10 mouse cellular contexts compared by ENCODE assay signal in the genomic region with DNA sequence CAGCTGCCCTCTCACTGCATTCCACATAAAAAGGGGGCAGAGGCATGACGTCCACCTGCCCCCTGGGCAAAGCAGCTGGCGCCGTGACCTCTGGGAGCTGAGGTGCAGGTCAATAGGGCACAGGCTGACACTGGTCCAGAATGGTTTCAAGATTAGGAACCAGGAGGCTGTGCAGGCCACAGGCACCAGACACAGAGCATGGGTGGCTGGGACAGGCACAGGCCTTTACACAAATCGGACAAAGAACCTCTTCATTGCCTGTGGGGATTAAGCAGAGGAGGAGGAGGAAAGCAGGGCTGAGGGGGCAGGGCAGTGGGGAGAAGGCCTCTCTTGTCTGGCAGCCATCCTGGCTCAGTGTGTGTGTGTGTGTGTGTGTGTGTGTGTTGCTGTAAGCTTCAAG. TPM values are rescaled to one million over a fixed set of nuclear protein-coding genes. Genes with fewer than 3 reads are reported as not detected.
DNase-seq lines count a peak whose midpoint lies in the region; ATAC-seq lines count a peak whose summit lies in the region.
"Had no signal": no experiment of that assay in that cellular context is flagged by ENCODE, and none has a peak within 500 bp of the region (broad histone marks: within the 10 kb centered on the region; RNA-seq: fewer than 3 reads in every experiment).

No protein-coding gene starts in this region.

- DNase-seq in heart, adult 18-20 months: no peak
- peak; percentile 54 for DNase-seq in embryo, embryonic 10 days (ENCODE audit: low spot score)
- peak; percentile 65 for DNase-seq in midbrain, embryonic 10.5 days (ENCODE audit: low spot score)
- no peak for DNase-seq in adrenal gland, adult 18-20 months (ENCODE audit: low spot score in 2 of 2)
- DNase-seq: thymus, postnatal 4 days had no signal

- no peaks in the 10 kb centered on the region for H3K27me3 ChIP-seq in heart, embryonic 11.5 days (ENCODE audit: control insufficient read depth, insufficient read depth, low read length)
- H3K27me3 ChIP-seq in hindbrain, embryonic 12.5 days: no peaks in the 10 kb centered on the region
- H3K27me3 ChIP-seq in midbrain, embryonic 10.5 days (ENCODE audit: low read depth, poor library complexity, severe bottlenecking): no peaks in the 10 kb centered on the region
- H3K27me3 ChIP-seq: heart, embryonic 15.5 days had no signal

- no peak for ATAC-seq in heart, embryonic 11.5 days (replicated peaks; ENCODE audit: insufficient number of reproducible peaks, low FRiP score, low TSS enrichment)
- ATAC-seq in hindbrain, embryonic 12.5 days (ENCODE audit: low FRiP score): 0 out of 2 replicates have a peak, but pooled peaks have one; percentile 50
- no peak for ATAC-seq in inflammation-experienced regulatory T-cells, adult 6 months
- ATAC-seq in erythroid progenitor cell, adult 5-6 weeks (replicated peaks; ENCODE audit: low FRiP score, poor library complexity, severe bottlenecking): no peak

- no peaks in the 10 kb centered on the region for H3K9me3 ChIP-seq in heart, embryonic 11.5 days (replicated peaks; ENCODE audit: control insufficient read depth, low read length)
- H3K9me3 ChIP-seq in hindbrain, embryonic 12.5 days (replicated peaks): no peaks in the 10 kb centered on the region
- H3K9me3 ChIP-seq in midbrain, embryonic 10.5 days (replicated peaks): no peaks in the 10 kb centered on the region
- H3K9me3 ChIP-seq: heart, embryonic 15.5 days had no signal

- no peak overlapping the region for H3K4me3 ChIP-seq in heart, embryonic 11.5 days (ENCODE audit: low read depth, low read length)
- no peak overlapping the region for H3K4me3 ChIP-seq in hindbrain, embryonic 12.5 days
- H3K4me3 ChIP-seq in midbrain, embryonic 10.5 days: no peak overlapping the region
- H3K4me3 ChIP-seq: heart, embryonic 15.5 days had no signal

- H3K4me1 ChIP-seq in heart, embryonic 11.5 days (ENCODE audit: control insufficient read depth, insufficient read depth, low read length): peaks cover 4% of the 10 kb centered on the region
- H3K4me1 ChIP-seq in hindbrain, embryonic 12.5 days: peaks cover 9% of the 10 kb centered on the region
- peaks cover 26% of the 10 kb centered on the region for H3K4me1 ChIP-seq in midbrain, embryonic 10.5 days

- H3K27ac ChIP-seq in heart, embryonic 11.5 days (ENCODE audit: low read depth, low read length): peak overlapping the region; percentile 36; the same call in 1 of the 2 replicates
- no peak overlapping the region for H3K27ac ChIP-seq in hindbrain, embryonic 12.5 days
- peak overlapping the region; percentile 85 for H3K27ac ChIP-seq in midbrain, embryonic 10.5 days (replicated peaks)
- H3K27ac ChIP-seq: heart, embryonic 15.5 days had no signal

- H3K36me3 ChIP-seq in heart, embryonic 11.5 days (ENCODE audit: control insufficient read depth, insufficient read depth, low read length): no peaks in the 10 kb centered on the region
- peaks cover 21% of the 10 kb centered on the region for H3K36me3 ChIP-seq in hindbrain, embryonic 12.5 days
- peaks cover 57% of the 10 kb centered on the region for H3K36me3 ChIP-seq in midbrain, embryonic 10.5 days
- H3K36me3 ChIP-seq: heart, embryonic 15.5 days had no signal

- H3K9ac ChIP-seq in heart, embryonic 11.5 days (ENCODE audit: low read depth, low read length): no peak overlapping the region
- H3K9ac ChIP-seq in hindbrain, embryonic 12.5 days: no peak overlapping the region
- H3K9ac ChIP-seq: heart, embryonic 15.5 days had no signal

- H3K4me2 ChIP-seq in heart, embryonic 11.5 days: no peak overlapping the region
- H3K4me2 ChIP-seq in hindbrain, embryonic 12.5 days (replicated peaks): no peak overlapping the region
- H3K4me2 ChIP-seq: heart, embryonic 15.5 days had no signal

- WGBS in heart, embryonic 11.5 days (ENCODE audit: insufficient replicate concordance): 61% methylated on average over 4 of the region's 4 CpGs
- 69% methylated on average over 4 of the region's 4 CpGs for WGBS in hindbrain, embryonic 12.5 days
- 37% methylated on average over 4 of the region's 4 CpGs for WGBS in midbrain, embryonic 10.5 days

RNA-seq across cellular contexts. Expression of a gene that starts 5.8 kb away (rescaled TPM):
- polyA plus RNA-seq in heart, embryonic 11.5 days (2014; fragmentation: Nextera tagmentation; extraction: Ambion mirVana): 8.4 and 8.6 TPM in 2 replicates
- total RNA-seq in heart, adult 18-20 months (2021): 1 to 10 TPM; 3.5 to 3.6 TPM
- 10.6 and 10.8 TPM in 2 replicates for polyA plus RNA-seq in hindbrain, embryonic 12.5 days (2016; fragmentation: Nextera tagmentation; extraction: Ambion mirVana)
- 10.2 and 11.3 TPM in 2 replicates for polyA plus RNA-seq in midbrain, embryonic 10.5 days (2016; fragmentation: Nextera tagmentation; extraction: Ambion mirVana)
- 1 to 10 TPM; 5.1 to 7.8 TPM for total RNA-seq in adrenal gland, adult 18-20 months (2021)
- 10 to 100 TPM; 21.3 to 40.2 (median 21.6) TPM for polyA plus RNA-seq in inflammation-experienced regulatory T-cells, adult 6 months (2017; shearing (Covaris generic))
- 0.42 and 1.4 TPM in 2 replicates for total RNA-seq in erythroid progenitor cell, adult 5-6 weeks (2015; ENCODE audit: low replicate concordance)
- total RNA-seq in erythroid progenitor cell, adult 5-6 weeks (2017; ENCODE audit: low replicate concordance): not detected in 2 replicates

RNA-seq across cellular contexts. Expression of a gene that starts 37.5 kb away (rescaled TPM):
- 2.2 and 2.9 TPM in 2 replicates for polyA plus RNA-seq in heart, embryonic 11.5 days (2014; fragmentation: Nextera tagmentation; extraction: Ambion mirVana)
- total RNA-seq in heart, adult 18-20 months (2021): under 1 TPM; 0.69 to 0.95 TPM
- polyA plus RNA-seq in hindbrain, embryonic 12.5 days (2016; fragmentation: Nextera tagmentation; extraction: Ambion mirVana): 5.8 and 6.9 TPM in 2 replicates
- polyA plus RNA-seq in midbrain, embryonic 10.5 days (2016; fragmentation: Nextera tagmentation; extraction: Ambion mirVana): 10.2 TPM in 2 replicates
- 10 to 100 TPM in 1 of 2 experiments, 1 to 10 TPM in 1; 4.3 to 10.7 TPM for total RNA-seq in adrenal gland, adult 18-20 months (2021)
- polyA plus RNA-seq in inflammation-experienced regulatory T-cells, adult 6 months (2017; shearing (Covaris generic)): 1 to 10 TPM; 4.2 to 7.5 (median 5.4) TPM
- 2.2 and 3.4 TPM in 2 replicates for total RNA-seq in erythroid progenitor cell, adult 5-6 weeks (2015; ENCODE audit: low replicate concordance)
- total RNA-seq in erythroid progenitor cell, adult 5-6 weeks (2017; ENCODE audit: low replicate concordance): 2.4 and 3.6 TPM in 2 replicates

Comparison
In these comparisons a context has a peak if more than half of its experiments do, and no peak if none do; other contexts are left out.
1. DNase-seq: peak in embryo, embryonic 10 days (single experiment) and midbrain, embryonic 10.5 days (single experiment); none in heart, adult 18-20 months (0 of 2) and adrenal gland, adult 18-20 months (0 of 2).